Mouse (Mus musculus) cerebellum, adult 9-11 months (tissue): ENCODE data around the gene Bcl7a.

ENCODE experiments used
- DNase-seq: peaks from one replicate; pipeline ENCODE4 v3.0.0; 2022

Gene Bcl7a

DNA sequence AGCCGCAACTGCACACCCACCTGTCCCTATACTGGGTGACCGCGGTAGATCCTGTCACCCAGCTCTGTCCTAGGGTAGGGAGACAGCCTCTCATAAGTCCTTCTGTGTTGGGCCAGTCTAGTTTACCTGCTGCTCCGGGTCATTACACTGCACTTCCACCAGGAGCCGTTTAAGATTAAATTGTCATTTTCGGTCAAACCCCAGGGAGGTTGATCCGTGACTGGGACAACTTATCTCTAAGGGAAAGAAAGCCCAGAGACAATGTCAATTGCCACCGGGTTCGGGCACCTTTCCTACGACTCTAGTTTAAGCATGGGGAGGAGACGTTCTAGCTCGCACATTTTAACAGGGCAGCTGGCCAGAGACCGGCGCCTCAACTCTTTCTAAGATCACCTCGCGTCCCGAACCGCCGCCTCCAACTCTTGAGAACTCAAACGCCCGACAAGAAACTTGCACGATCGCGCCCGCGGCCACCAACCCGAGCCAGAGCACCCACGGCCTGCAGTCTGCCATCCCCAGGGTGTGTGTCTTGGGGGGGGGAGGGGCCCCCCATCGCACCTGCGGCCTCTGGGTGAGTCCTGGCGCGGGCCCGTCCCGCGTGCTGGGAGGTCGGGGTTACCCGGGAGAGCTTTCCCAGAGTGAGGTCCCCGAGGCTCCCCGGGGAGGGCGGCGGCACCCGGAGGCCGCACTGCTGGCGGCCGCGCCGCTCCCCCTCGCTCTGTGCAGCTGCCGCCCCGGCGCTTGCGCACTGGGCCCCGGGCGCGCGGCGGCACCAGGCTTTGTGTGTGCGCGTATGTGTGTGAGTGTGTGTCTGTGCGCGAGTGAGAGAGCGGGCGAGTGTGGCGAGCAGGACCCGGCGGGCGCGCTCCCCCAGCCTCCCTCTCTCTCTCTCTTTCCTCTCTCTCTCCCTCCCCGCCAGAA is at the start of gene Bcl7a:
TSS of gene Bcl7a (plus strand) at position 128 of the 921 bp plus-strand sequence.
- DNase-seq, result peak; percentile 91

DNA sequence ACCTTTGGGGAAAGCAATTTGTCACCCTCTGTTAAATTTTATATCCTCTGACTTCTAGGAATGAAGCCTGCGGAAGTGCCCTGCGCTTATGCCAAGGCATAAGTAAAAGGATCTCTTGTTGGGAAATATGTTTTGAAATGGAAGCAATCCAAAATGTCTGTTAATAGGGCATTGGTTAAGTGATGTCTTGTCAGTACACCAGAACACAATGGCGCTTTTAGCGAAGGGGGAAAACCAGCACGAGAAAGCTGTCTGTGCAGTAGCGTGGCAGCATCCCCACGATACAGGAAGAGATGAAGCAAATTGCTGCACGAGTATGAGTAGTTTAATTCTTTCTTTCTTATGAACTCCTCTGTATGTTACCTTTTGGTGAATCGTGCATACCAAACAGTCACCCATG is 49.0 kb upstream of the Bcl7a start:
- DNase-seq, result no peak

DNA sequence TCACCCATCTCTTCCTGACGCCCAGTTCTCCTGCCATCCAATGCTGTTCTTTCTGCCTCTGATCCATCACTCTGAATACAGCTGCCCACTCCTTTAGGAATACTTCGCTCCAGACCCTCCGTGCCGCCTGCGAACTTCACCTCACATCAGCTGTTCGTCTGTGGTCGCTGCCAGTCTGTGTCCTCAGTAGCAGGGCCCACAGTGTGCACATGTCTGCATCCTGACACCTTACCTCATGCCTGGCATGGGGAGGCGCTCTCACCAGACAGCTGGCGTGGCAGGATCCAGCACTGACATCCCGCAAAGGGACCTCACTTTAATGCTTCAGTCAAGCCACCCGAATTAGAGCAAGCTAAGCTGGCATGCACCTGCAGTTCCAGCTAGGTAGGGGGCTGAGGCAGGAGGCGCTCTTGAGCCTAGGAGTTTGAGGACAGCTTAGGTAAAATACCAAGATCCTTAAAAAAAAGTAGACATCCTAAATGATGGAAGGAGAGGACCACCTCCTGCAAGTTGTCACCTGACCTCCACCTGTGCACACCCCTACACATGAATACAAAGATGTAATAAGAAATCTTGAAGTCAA is 47.3 kb upstream of the Bcl7a start:
- no peak for DNase-seq

DNA sequence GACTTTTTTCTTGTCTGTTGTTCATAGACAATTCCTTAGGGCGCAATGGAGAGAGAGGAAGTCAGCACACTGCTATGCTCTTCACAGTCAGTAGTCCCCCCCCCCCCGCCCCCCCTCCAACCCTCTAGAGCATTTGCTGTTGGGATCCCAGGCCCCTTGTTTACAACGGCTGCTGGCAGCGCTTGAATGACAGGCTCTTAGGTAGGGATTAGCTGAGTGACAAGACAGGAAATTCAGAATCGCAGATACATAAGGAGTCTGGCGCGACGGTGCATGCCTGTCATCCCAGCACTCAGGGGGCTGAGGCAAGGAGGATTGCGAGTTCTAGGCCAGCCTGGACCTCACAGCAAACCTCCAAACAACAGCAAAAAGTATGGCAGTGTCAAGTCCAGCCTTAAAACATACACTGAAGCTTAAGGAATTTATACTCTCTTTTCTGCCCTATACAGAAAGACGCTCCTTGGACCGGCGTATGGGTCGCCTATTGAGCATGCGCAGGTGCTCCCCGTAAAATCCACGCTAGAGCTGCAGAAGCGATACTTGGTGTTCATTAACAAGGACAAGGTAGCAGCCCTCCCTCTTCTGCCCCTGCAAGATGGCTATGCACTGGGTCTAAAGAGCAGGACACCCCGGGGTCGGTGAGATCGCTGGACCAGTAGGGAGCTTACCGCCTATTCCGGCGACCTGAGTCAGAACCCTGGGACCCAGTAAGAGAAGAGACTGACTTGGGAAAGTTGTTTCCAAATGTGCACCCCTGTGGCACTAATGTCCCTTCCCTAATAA is 46.5 kb upstream of the Bcl7a start:
- DNase-seq, result no peak

GRCm38 (mm10) chr5:123297830-123298229 is 45.8 kb upstream of the Bcl7a start:
- DNase-seq, result no peak

- no peak for DNase-seq
Measured at GRCm38 (mm10) chr5:123298526-123298925, 45.1 kb upstream of the Bcl7a start.

GRCm38 (mm10) chr5:123300496-123301034 is 43.1 kb upstream of the Bcl7a start:
- no peak for DNase-seq

GRCm38 (mm10) chr5:123301780-123302521 is 41.7 kb upstream of the Bcl7a start:
- DNase-seq, result peak; percentile 43

- no peak for DNase-seq
Measured at GRCm38 (mm10) chr5:123307630-123308282, 35.9 kb upstream of the Bcl7a start.

GRCm38 (mm10) chr5:123309816-123310215 is 33.8 kb upstream of the Bcl7a start:
- DNase-seq, result no peak

- DNase-seq, result no peak
Measured at GRCm38 (mm10) chr5:123310221-123310620, 33.4 kb upstream of the Bcl7a start.

GRCm38 (mm10) chr5:123313058-123313630 is 30.5 kb upstream of the Bcl7a start:
- DNase-seq, result no peak

- no peak for DNase-seq
Measured at GRCm38 (mm10) chr5:123313851-123314380, 29.7 kb upstream of the Bcl7a start.

DNA sequence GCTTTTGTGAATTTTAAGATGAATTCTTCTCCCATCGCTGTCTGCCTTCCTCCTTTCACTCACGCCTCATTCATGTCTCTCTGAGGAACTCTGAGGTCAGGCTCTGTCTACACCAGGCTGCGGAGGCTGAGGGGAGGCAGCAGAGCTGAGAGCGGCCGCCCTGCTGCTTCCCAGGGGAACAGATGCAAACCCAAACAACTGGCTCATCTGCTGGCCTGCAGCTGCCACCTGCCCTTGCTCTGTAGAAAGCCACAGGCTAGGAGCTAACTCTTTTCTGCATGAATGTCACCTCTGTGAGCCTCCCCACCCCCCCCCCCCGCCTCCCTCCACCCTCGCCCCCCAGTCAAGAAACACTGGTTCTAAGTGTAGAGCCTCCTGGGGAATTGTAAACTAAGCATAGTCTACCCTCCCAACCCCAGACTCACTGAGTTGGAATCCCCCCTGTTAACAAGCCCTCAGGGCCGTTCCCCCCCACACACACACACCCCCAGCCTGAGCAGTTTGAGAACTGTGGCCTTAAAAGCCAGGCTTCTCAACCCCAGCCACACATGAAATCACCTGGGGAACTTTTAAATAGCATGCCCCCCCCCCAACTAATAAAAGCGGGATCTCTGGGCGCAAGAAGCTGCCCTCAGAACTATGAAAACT is 28.3 kb upstream of the Bcl7a start:
- no peak for DNase-seq

DNA sequence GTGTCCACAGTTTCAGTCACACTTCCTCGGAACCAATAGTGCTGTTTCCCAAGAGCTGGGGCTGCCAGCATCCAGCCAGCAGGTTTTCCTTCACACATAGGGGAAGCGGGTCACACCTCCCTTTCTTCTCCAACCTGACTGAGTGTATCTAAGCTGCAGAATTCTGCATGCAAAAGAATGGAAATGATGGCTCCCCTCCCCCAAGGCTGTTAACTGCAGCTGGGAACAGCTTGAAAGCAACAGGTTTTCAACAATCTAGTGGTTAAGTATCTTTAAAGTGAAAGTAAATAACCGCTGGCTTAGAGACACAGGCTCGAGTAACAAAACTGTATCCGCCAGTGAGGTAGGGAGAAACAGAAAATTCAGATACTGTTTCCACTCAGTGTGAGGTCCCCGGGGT is 25.6 kb upstream of the Bcl7a start:
- no peak for DNase-seq

DNA sequence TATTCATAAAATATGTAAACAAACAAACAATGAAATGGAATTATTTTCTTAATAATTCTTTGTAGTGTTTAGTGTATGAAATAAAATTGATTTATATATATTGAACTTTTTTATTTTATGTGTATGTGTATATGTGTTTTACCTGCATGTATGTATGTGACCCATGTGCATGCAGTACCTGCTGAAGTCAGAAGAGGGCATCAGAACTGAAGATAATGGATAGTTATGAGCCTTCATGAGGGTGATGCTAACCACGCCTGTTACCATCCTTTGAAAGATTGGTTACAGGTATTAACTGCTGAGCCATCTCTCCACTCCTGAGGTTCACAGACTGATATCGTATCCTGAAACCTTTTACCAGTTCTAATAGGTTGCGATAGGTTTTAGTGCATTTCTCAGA is 23.5 kb upstream of the Bcl7a start:
- no peak for DNase-seq

DNA sequence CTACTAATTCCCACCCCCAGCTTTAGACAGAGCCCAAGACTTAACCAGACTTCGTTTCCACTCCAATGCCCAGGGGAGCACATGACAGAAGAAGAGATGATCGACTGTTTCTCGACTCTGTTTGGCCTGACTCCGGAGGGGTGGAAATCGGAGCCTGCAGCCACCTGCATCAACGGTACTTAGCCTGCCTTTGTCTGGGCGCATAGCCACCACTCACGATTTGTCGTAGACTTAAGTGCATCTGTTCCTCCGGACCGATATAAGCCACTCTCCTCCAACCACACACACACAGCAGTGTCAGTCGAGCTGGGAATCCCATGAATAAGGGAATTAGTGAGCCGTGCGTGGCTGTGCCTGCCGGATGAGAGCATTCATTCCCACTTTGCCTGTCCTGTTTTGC is 19.4 kb upstream of the Bcl7a start:
- no peak for DNase-seq

GRCm38 (mm10) chr5:123326006-123326750 is 17.5 kb upstream of the Bcl7a start:
- no peak for DNase-seq

DNA sequence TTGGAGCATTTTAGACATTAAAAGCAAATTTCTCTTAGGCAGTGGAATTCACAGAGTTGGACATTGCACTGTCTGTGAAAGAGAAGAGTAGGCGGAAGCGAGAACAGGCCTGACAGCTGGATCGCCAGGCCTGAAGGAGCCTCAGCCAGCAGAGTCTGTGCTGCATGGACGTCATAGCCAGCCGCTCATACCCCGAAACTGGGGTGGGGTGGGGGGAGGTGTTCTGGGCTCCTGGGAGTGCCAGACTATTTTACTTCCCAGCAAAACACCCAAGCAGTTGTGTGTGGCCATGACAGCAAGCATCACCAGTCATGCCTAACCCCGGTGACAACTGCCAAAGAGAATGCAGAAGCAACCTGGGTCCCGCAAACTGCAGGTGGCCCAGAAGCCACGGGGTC is 16.9 kb upstream of the Bcl7a start:
- DNase-seq, result no peak

DNA sequence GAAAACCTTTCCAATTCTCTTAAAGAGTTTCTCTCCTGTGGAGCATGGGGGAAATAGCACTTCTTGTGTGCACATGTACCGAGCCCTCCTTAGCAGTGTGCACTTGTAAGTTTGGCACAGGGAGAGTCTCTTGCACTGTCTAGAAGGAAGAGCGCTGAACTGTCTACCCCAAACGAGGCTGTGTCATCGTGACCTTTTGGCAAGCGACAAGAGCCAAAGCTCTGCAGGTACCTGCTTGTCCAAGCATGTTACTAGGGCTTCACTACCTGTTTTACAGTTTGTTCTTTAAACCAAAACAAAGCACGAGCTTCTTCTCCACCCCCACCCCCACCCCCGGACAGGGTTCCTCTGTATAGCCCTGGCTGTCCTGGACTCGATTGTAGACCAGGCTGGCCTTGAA is 15.9 kb upstream of the Bcl7a start:
- no peak for DNase-seq
